9 mouse cellular contexts compared by ENCODE assay signal in the genomic region with DNA sequence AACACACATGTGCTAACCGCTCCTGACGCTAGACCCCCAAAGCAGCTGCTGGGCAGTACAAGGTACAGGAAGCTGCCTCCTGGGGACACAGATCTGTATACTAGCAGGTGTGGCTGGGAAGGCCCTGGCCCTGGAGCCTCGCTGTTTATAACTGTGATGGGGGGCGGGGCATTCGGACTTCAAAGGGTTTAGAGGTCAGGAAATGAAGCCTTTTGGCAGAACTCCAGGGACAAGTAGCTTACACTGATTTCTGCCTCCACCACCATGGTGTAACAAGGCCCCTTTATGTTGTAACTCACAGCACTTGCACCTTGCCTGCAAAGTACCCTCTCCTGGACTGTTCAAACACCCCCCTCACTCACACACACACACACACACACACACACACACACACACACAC.
DNase-seq lines count a peak whose midpoint lies in the region; ATAC-seq and TF ChIP-seq lines count a peak whose summit lies in the region.
"Had no signal": no experiment of that assay in that cellular context is flagged by ENCODE, and none has a peak within 500 bp of the region (broad histone marks: within the 10 kb centered on the region; RNA-seq: fewer than 3 reads in every experiment).

No protein-coding gene starts in this region.

- peaks cover 5% of the 10 kb centered on the region for H3K4me1 ChIP-seq in embryonic facial prominence, embryonic 11.5 days (ENCODE audit: control insufficient read depth, insufficient read depth, low read length)
- H3K4me1 ChIP-seq in liver, embryonic 11.5 days (replicated peaks; ENCODE audit: control insufficient read depth, insufficient read depth, low read length) = peaks cover 23% of the 10 kb centered on the region
- peaks cover 40% of the 10 kb centered on the region for H3K4me1 ChIP-seq in small intestine, adult 2 months (ENCODE audit: control insufficient read depth, insufficient read depth, insufficient read length, low read length)

- TF ChIP-seq POLR2A in small intestine, adult 2 months (IDR thresholded peaks at IDR 0.05; ENCODE audit: low read depth, low read length) = no peak

- no peak overlapping the region for H3K4me2 ChIP-seq in embryonic facial prominence, embryonic 11.5 days (ENCODE audit: low read depth, low read length)
- no peak overlapping the region for H3K4me2 ChIP-seq in liver, embryonic 11.5 days

- WGBS in embryonic facial prominence, embryonic 11.5 days = 20% methylated on average over 5 of the region's 5 CpGs
- WGBS in liver, embryonic 11.5 days = 26% methylated on average over 5 of the region's 5 CpGs
- WGBS in small intestine, adult 2 months = 5% methylated on average over 5 of the region's 5 CpGs

- H3K4me3 ChIP-seq in embryonic facial prominence, embryonic 11.5 days (ENCODE audit: low read depth, low read length) = no peak overlapping the region
- H3K4me3 ChIP-seq in liver, embryonic 11.5 days (ENCODE audit: low read depth, low read length) = no peak overlapping the region
- H3K4me3 ChIP-seq in small intestine, adult 2 months (ENCODE audit: low read depth, low read length) = no peak overlapping the region

- no peak overlapping the region; the same call in 1 of the 2 replicates for H3K9ac ChIP-seq in embryonic facial prominence, embryonic 11.5 days (replicated peaks; ENCODE audit: low read length)
- no peak overlapping the region for H3K9ac ChIP-seq in liver, embryonic 11.5 days (ENCODE audit: low read depth, low read length)

- TF ChIP-seq CTCF in small intestine, adult 2 months (IDR thresholded peaks at IDR 0.05; ENCODE audit: extremely low read depth, insufficient read length, insufficient replicate concordance, low read depth, low read length) = no peak

- peak; percentile 45 for DNase-seq in ovary, adult 18-20 months (ENCODE audit: low spot score)
- no peak for DNase-seq in ovary, postnatal 10 days (ENCODE audit: low spot score)
- DNase-seq in embryonic facial prominence, embryonic 11.5 days (ENCODE audit: low spot score) = peak; percentile 48
- peak; percentile 42 for DNase-seq in liver, embryonic 11.5 days (ENCODE audit: low spot score)
- DNase-seq in layer of hippocampus, adult 9-10 months (ENCODE audit: low spot score) = no peak
- no peak for DNase-seq in B cell, adult 2 months

- H3K9me3 ChIP-seq in embryonic facial prominence, embryonic 11.5 days (replicated peaks; ENCODE audit: control insufficient read depth, low read length) = no peaks in the 10 kb centered on the region
- no peaks in the 10 kb centered on the region for H3K9me3 ChIP-seq in liver, embryonic 11.5 days (ENCODE audit: control insufficient read depth, low read length)

- H3K27me3 ChIP-seq in embryonic facial prominence, embryonic 11.5 days (ENCODE audit: control insufficient read depth, insufficient read depth, low read length) = no peaks in the 10 kb centered on the region
- H3K27me3 ChIP-seq in liver, embryonic 11.5 days (replicated peaks; ENCODE audit: control insufficient read depth, insufficient read depth, low read length) = no peaks in the 10 kb centered on the region
- H3K27me3 ChIP-seq in small intestine, adult 2 months (ENCODE audit: control insufficient read depth, insufficient read depth, low read length) = no peaks in the 10 kb centered on the region
- H3K27me3 ChIP-seq: Patski had no signal

- no peaks in the 10 kb centered on the region for H3K36me3 ChIP-seq in embryonic facial prominence, embryonic 11.5 days (replicated peaks; ENCODE audit: control insufficient read depth, insufficient read depth, low read depth, low read length)
- no peaks in the 10 kb centered on the region for H3K36me3 ChIP-seq in liver, embryonic 11.5 days (ENCODE audit: control insufficient read depth, insufficient read depth, low read length)
- H3K36me3 ChIP-seq in small intestine, adult 2 months (ENCODE audit: control insufficient read depth, insufficient read depth, low read length) = no peaks in the 10 kb centered on the region

- peak; percentile 35; the same call in 1 of the 2 replicates for ATAC-seq in embryonic facial prominence, embryonic 11.5 days (replicated peaks; ENCODE audit: insufficient number of reproducible peaks, low FRiP score, low TSS enrichment, low read depth)
- peak; percentile 41 for ATAC-seq in inflammation-experienced regulatory T-cells, adult 6 months
- peak; percentile 53; the same call in 1 of the 2 replicates for ATAC-seq in liver, embryonic 11.5 days (replicated peaks; ENCODE audit: low FRiP score)
- ATAC-seq: Patski had no signal

- no peak overlapping the region for H3K27ac ChIP-seq in embryonic facial prominence, embryonic 11.5 days (replicated peaks; ENCODE audit: low read depth, low read length)
- no peak overlapping the region for H3K27ac ChIP-seq in liver, embryonic 11.5 days (ENCODE audit: low read depth, low read length)
- H3K27ac ChIP-seq in small intestine, adult 2 months (ENCODE audit: insufficient read depth, low read depth, low read length) = peak overlapping the region; percentile 24

Comparison
In these comparisons a context has a peak if more than half of its experiments do, and no peak if none do; other contexts are left out.
1. DNase-seq: peak in ovary, adult 18-20 months (single experiment), embryonic facial prominence, embryonic 11.5 days (single experiment) and liver, embryonic 11.5 days (single experiment); none in ovary, postnatal 10 days (single experiment), layer of hippocampus, adult 9-10 months (single experiment) and B cell, adult 2 months (0 of 2).
2. Peak in every context shown above with its lines, with median percentiles within 50 percentile points of each other: ATAC-seq.